Mouse (Mus musculus) midbrain, embryonic 14.5 days (tissue): ENCODE data around the gene Tubg2. TPM values are rescaled to one million over a fixed set of nuclear protein-coding genes. Genes with fewer than 3 reads are reported as not detected.
"Not testable (repeated sequence)": the region's sequence is repeated elsewhere in the genome, so short reads cannot be mapped to it uniquely, and the experiment has no call there.

Experiments used
- ATAC-seq: fragments of 200-750 bp; cut with Nextera tagmentation; 2 replicates; pipeline ENCODE4 v1.8.0; 2017; ENCODE audit warnings: moderate number of reproducible peaks, moderate library complexity; ENCODE audit not compliant: low FRiP score, low TSS enrichment
- DNase-seq: peaks from one replicate; pipeline ENCODE4 v3.0.0-alpha.2; 2015
- H3K27ac ChIP-seq: fragments of 300-500 bp; sonication (generic); replicated peaks from 2 replicates; pipeline ENCODE4 v1.5.1; 2014; ENCODE audit warnings: mild to moderate bottlenecking, low read depth, low read length, moderate library complexity
- H3K27me3 ChIP-seq: fragments of 300-500 bp; sonication (generic); 2 replicates; pipeline ENCODE4 v1.6.1; 2014; ENCODE audit warnings: low read length, control low read depth, mixed read lengths; ENCODE audit not compliant: control insufficient read depth, insufficient read depth
- H3K36me3 ChIP-seq: fragments of 300-500 bp; sonication (generic); 2 replicates; pipeline ENCODE4 v1.6.1; 2014; ENCODE audit warnings: low read length, control low read depth; ENCODE audit not compliant: control insufficient read depth, insufficient read depth
- H3K4me1 ChIP-seq: fragments of 300-500 bp; sonication (generic); 2 replicates; pipeline ENCODE4 v1.6.1; 2014; ENCODE audit warnings: mild to moderate bottlenecking, antibody characterized with exemption, low read length, control low read depth; ENCODE audit not compliant: control insufficient read depth, insufficient read depth
- H3K4me2 ChIP-seq: fragments of 300-500 bp; sonication (generic); 2 replicates; pipeline ENCODE4 v1.6.1; 2014; ENCODE audit warnings: mild to moderate bottlenecking, low read length, moderate library complexity
- H3K4me3 ChIP-seq: fragments of 300-500 bp; sonication (generic); replicated peaks from 2 replicates; pipeline ENCODE4 v1.5.1; 2014; ENCODE audit warnings: low read depth, low read length
- H3K9ac ChIP-seq: fragments of 300-500 bp; sonication (generic); replicated peaks from 2 replicates; pipeline ENCODE4 v1.6.1; 2014; ENCODE audit warnings: mild to moderate bottlenecking, low read length, moderate library complexity
- H3K9me3 ChIP-seq: fragments of 300-500 bp; sonication (generic); 2 replicates; pipeline ENCODE4 v1.6.1; 2016; ENCODE audit warnings: low read length, control low read depth, mixed read lengths; ENCODE audit not compliant: control insufficient read depth
- WGBS: fragments of 180-500 bp; shearing (Covaris S2); extraction: QIAGEN DNeasy Blood & Tissue Kit; methylation state at CpG from one replicate; pipeline ENCODE4 v1.1.7; 2014; 5-methylcytosine and 5-hydroxymethylcytosine counted together
- polyA plus RNA-seq: library from polyadenylated mRNA; unstranded; fragments of >200 nt; fragmentation: Nextera tagmentation; extraction: Ambion mirVana; gene quantifications from 2 replicates; pipeline ENCODE4 v1.2.1, GENCODE M21; 2014

Tubg2 gene
- polyA plus RNA-seq, 1 experiment from 2014 or later, result 42.2 TPM

DNA sequence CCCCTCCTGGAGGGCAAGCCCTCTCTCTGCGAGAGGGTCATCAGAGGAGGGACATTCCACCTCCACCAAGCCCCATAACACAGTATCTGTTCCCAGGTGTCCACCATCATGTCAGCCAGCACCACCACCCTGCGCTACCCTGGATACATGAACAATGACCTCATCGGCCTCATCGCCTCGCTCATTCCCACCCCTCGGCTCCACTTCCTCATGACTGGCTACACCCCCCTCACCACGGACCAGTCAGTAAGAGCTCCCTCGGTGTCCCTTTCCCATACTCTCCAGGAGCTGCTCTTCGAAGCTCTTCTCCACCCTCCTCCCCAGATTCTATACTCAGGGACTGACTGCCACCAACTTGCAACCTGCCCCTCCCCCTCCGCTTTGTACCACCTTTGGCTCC lies 4.4 kb downstream of the Tubg2 start:
- H3K4me2 ChIP-seq, DNase-seq, H3K4me3 ChIP-seq, H3K9me3 ChIP-seq, ATAC-seq, H3K9ac ChIP-seq, H3K27ac ChIP-seq: not testable (repeated sequence)
- WGBS, result 89% methylated on average over 8 of the region's 10 CpGs
- Histone ChIP-seq H3K27me3 (peaks cover 28% of the 10 kb centered on the region), H3K36me3 (peaks cover 29% of the 10 kb centered on the region), H3K4me1 (peaks cover 21% of the 10 kb centered on the region)

GRCm38 (mm10) chr11:101160981-101161505 lies 5.3 kb downstream of the Tubg2 start:
- not testable (repeated sequence) for ATAC-seq, H3K9ac ChIP-seq, H3K9me3 ChIP-seq, H3K4me2 ChIP-seq, H3K27ac ChIP-seq, DNase-seq, H3K4me3 ChIP-seq
- 85% methylated on average over 6 of the region's 8 CpGs for WGBS
- peaks cover 13% of the 10 kb centered on the region for H3K4me1 ChIP-seq
- H3K36me3 ChIP-seq, result peaks cover 36% of the 10 kb centered on the region
- peaks cover 37% of the 10 kb centered on the region for H3K27me3 ChIP-seq

- no peak for ATAC-seq
- no peak overlapping the region for H3K27ac ChIP-seq
- peaks cover 41% of the 10 kb centered on the region for H3K36me3 ChIP-seq
- no peaks in the 10 kb centered on the region for H3K9me3 ChIP-seq
- peaks cover 8% of the 10 kb centered on the region; the same call in 1 of the 2 replicates for H3K4me1 ChIP-seq
- H3K27me3 ChIP-seq, result peaks cover 42% of the 10 kb centered on the region
- no peak overlapping the region for H3K4me2 ChIP-seq
- no peak for DNase-seq
- no peak overlapping the region for H3K9ac ChIP-seq
- no peak overlapping the region for H3K4me3 ChIP-seq
- 89% methylated on average over 15 of the region's 15 CpGs for WGBS
These were observed 5.8 kb downstream of the Tubg2 start for GRCm38 (mm10) chr11:101161551-101161950.

DNA sequence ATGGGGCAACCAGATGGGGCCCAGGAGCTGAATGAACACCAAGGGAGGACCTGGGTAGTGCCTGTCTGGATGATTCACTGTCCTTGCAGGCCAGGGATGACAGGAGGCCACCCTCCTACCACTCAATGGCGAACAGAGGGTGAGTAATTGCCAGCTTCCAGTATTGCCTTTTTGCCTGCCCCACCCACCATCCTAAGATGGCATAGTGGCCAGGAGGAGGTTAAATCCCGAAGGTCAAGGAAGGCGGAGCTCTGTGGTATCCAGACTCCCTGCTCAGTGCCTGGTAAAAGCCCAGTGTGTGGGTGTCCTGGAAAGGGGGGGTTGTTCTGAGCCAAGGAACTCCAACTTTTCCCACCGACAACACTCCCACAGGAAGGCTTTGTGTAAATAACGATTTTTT lies 6.6 kb downstream of the Tubg2 start:
- Histone ChIP-seq H3K27ac (no peak overlapping the region), H3K4me1 (peaks cover 6% of the 10 kb centered on the region; the same call in 1 of the 2 replicates), H3K36me3 (peaks cover 45% of the 10 kb centered on the region), H3K4me3 (no peak overlapping the region), H3K27me3 (peaks cover 50% of the 10 kb centered on the region), H3K4me2 (no peak overlapping the region), H3K9me3 (no peaks in the 10 kb centered on the region), H3K9ac (no peak overlapping the region)
- DNase-seq (no peak), ATAC-seq (no peak)
- WGBS, result 57% methylated on average over 5 of the region's 5 CpGs

DNA sequence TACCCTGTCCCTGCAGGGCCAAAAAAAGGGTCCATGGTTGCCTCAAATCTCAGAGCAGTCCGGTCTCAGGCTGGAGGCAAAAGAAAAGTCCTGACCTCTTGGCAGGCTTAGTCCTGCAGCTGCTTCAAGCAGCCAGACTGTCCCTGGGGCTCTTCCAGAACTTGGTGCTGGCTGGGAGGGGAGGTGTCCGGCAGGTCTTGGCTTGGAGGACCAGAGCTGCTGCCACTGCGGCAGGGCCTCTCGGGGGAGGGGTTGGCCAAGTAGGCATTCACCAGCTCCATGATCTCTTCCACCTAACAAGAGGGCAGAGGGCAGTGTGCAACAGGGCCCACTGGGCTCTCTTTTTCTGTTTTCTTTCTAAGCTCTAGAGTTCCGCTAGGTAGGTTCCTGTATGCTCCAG lies 7.1 kb downstream of the Tubg2 start:
- ATAC-seq (no peak), DNase-seq (no peak)
- no peaks in the 10 kb centered on the region for H3K9me3 ChIP-seq
- no peak overlapping the region for H3K9ac ChIP-seq
- H3K27ac ChIP-seq, result no peak overlapping the region
- peaks cover 6% of the 10 kb centered on the region; the same call in 1 of the 2 replicates for H3K4me1 ChIP-seq
- H3K36me3 ChIP-seq, result peaks cover 49% of the 10 kb centered on the region
- H3K4me2 ChIP-seq, result no peak overlapping the region
- H3K4me3 ChIP-seq, result no peak overlapping the region
- 48% methylated on average over 5 of the region's 5 CpGs for WGBS
- peaks cover 55% of the 10 kb centered on the region for H3K27me3 ChIP-seq

- no peak overlapping the region for H3K27ac ChIP-seq
- no peak for ATAC-seq
- H3K36me3 ChIP-seq, result peaks cover 51% of the 10 kb centered on the region
- peak overlapping the region; percentile 41 for H3K4me2 ChIP-seq
- peak overlapping the region; percentile 24 for H3K4me3 ChIP-seq
- no peaks in the 10 kb centered on the region for H3K9me3 ChIP-seq
- WGBS, result 8% methylated on average over 49 of the region's 49 CpGs
- peaks cover 6% of the 10 kb centered on the region; the same call in 1 of the 2 replicates for H3K4me1 ChIP-seq
- H3K9ac ChIP-seq, result no peak overlapping the region; the same call in 1 of the 2 replicates
- DNase-seq, result no peak
- peaks cover 64% of the 10 kb centered on the region for H3K27me3 ChIP-seq
These were observed 8.0 kb downstream of the Tubg2 start for GRCm38 (mm10) chr11:101163476-101164350.

GRCm38 (mm10) chr11:101164351-101164665 lies 8.6 kb downstream of the Tubg2 start:
- H3K4me2 ChIP-seq, result peak overlapping the region; percentile 41
- peaks cover 51% of the 10 kb centered on the region for H3K36me3 ChIP-seq
- no peak overlapping the region for H3K27ac ChIP-seq
- H3K4me3 ChIP-seq, result peak overlapping the region; percentile 24
- H3K27me3 ChIP-seq, result peaks cover 70% of the 10 kb centered on the region
- 4% methylated on average over 21 of the region's 21 CpGs for WGBS
- H3K9me3 ChIP-seq, result no peaks in the 10 kb centered on the region
- no peak for DNase-seq
- no peak overlapping the region; the same call in 1 of the 2 replicates for H3K9ac ChIP-seq
- H3K4me1 ChIP-seq, result peaks cover 9% of the 10 kb centered on the region
- no peak for ATAC-seq

DNA sequence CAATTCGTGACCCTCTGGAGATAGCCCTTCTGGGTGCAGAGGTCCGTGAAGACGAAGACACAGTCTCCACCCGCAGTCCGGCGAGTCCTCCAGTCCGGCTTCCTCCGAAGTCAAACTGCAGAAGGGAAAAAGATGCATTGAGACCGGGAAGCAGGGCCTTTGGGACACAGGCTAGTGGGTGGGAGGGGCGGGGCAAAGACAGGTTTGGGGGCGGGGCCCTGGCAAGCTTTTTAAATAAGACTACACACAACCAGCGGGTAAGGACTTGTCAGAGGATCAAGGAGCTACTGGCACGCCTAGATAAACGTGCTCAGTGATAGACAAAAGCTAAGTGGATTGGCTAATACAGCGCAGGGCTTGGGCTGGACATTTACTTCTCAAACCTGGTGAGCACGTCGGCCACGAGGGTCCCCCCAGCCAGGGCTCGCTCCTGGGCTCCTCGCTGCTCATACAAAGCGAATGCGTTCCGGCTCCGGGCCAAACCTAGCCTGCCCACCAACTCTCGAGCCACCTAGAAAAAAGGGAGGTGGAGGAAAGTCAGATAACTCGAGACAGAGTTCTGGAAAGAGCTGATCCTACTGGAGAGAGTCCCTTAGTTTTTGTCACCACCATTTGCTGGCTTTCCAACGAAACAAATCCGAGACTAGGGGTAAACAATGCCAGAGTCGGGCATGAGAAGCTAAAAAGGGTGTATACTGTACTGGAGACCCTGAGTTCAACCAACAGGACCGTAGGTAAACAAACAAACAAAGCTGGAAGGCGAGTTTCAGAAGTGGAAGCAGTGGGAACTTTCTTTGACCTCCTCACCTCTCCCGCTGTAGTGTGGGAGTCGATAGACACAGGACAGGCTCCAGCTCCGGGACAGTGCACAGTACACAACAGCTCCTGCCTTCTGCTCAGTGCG lies 9.2 kb downstream of the Tubg2 start:
- peaks cover 15% of the 10 kb centered on the region for H3K4me1 ChIP-seq
- no peak overlapping the region for H3K4me2 ChIP-seq
- no peak overlapping the region for H3K27ac ChIP-seq
- no peak for ATAC-seq
- no peak for DNase-seq
- peaks cover 75% of the 10 kb centered on the region for H3K27me3 ChIP-seq
- WGBS, result 18% methylated on average over 35 of the region's 35 CpGs
- no peak overlapping the region for H3K4me3 ChIP-seq
- H3K36me3 ChIP-seq, result peaks cover 51% of the 10 kb centered on the region
- no peaks in the 10 kb centered on the region for H3K9me3 ChIP-seq
- no peak overlapping the region for H3K9ac ChIP-seq
